Mouse (Mus musculus) mouse embryonic stem cell (cell line): Measurements from ENCODE around the gene Cln5.

Source experiments
- in situ Hi-C, 2 experiments: fragments of 300-500 bp; cut with MboI; formaldehyde crosslinking; loops; 1 replicate in 1 of 2; 3 replicates in 1 of 2; pipeline ENCODE4 v1.14.3; 2019 to 2020; ENCODE audit warnings: low sequenced_read_pairs in 2 of 2, low pct_unique_long_range_greater_than_20kb in 1 of 2, mixed read lengths in 1 of 2; ENCODE audit not compliant: unreplicated experiment in 1 of 2

The Cln5 gene

GRCm38 (mm10) chr14:103075166-103075565 is 5.2 kb downstream of the Cln5 start:
- in situ Hi-C loops = no loop called here

GRCm38 (mm10) chr14:103077272-103078005 is 7.4 kb downstream of the Cln5 start:
- in situ Hi-C loops = no loop called here

- in situ Hi-C loops = no loop called here
These were observed 8.2 kb downstream of the Cln5 start for GRCm38 (mm10) chr14:103078006-103078912.

- in situ Hi-C loops = no loop called here
These were observed 9.4 kb downstream of the Cln5 start for GRCm38 (mm10) chr14:103079209-103079977.

GRCm38 (mm10) chr14:103085840-103086533 is 16.0 kb downstream of the Cln5 start:
- in situ Hi-C loops = no loop called here

GRCm38 (mm10) chr14:103086671-103087324 is 16.8 kb downstream of the Cln5 start:
- in situ Hi-C loops = no loop called here

GRCm38 (mm10) chr14:103087846-103088245 is 17.8 kb downstream of the Cln5 start:
- in situ Hi-C loops = no loop called here

GRCm38 (mm10) chr14:103088624-103089023 is 18.6 kb downstream of the Cln5 start:
- in situ Hi-C loops = no loop called here

GRCm38 (mm10) chr14:103093236-103093635 is 23.2 kb downstream of the Cln5 start:
- in situ Hi-C loops = no loop called here

- in situ Hi-C loops = no loop called here
These were observed 23.7 kb downstream of the Cln5 start for GRCm38 (mm10) chr14:103093670-103094069.

- in situ Hi-C loops = no loop called here
These were observed 25.0 kb downstream of the Cln5 start for GRCm38 (mm10) chr14:103095036-103095435.

- in situ Hi-C loops = no loop called here
These were observed 25.8 kb downstream of the Cln5 start for GRCm38 (mm10) chr14:103095826-103096225.

GRCm38 (mm10) chr14:103096621-103097020 is 26.6 kb downstream of the Cln5 start:
- in situ Hi-C loops = no loop called here

GRCm38 (mm10) chr14:103098213-103098586 is 28.2 kb downstream of the Cln5 start:
- in situ Hi-C loops = no loop called here

- in situ Hi-C loops = no loop called here
These were observed 28.7 kb downstream of the Cln5 start for GRCm38 (mm10) chr14:103098587-103099235.

- in situ Hi-C loops = no loop called here
These were observed 29.4 kb downstream of the Cln5 start, which contains the start of gene Fbxl3 for GRCm38 (mm10) chr14:103099238-103099933. Gene Fbxl3 (minus strand): TSS chr14:103099566.

- in situ Hi-C loops = no loop called here
These were observed 30.3 kb downstream of the Cln5 start for GRCm38 (mm10) chr14:103100296-103100695.
